Mouse (Mus musculus): Measurements from ENCODE around the gene Gm49711.

Gene Gm49711

DNA sequence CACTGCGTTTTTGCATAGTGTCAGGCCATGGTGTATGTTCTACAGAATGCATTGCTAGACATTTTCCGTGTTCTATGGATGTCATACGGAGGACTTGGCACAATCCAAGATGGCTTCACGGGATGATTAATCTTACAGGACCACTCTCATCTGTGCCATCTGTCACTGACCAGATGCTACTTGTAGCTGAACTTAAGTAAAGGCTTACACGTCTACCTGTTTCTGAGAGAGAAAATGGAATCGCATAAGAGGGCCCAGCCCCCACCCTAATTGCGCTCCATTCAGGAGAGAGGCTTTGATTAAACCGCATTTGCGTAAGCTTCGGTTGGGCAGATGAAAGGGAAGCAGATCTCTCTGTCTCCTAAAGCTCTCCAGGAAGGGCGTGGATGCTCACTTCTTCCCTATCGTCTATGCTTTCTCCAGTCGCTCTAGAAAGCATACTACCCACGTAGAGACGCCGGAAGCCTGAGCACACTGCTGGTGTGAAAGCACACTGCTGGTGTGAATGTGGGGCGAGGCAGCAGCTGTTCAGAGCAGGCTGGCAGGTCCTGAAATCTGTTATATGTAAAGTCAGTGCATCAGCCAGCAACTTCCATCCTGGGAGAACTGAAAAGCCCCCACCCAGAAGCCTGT, 62.9 kb downstream of the Gm49711 start:
- WGBS, result 44% methylated on average over 17 of the region's 17 CpGs

DNA sequence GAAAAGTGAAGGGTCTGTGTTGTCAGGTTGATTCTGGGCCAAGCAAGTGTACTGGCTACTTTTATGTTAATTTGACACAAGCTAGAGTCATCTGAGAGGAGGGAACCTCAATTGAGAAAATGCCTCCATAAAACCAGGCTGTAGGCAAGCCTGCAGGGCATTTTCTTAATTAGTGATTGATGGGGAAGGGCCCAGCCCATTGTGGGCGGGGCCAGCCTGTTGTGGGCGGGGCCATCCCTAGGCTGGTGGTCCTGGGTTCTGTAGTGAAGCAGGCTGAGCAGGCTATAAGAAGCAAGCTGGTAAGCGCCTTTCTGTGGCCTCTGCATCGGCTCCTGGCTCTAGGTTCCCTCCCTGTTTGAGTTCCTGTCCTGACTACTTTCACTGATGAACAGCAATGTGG, 69.1 kb downstream of the Gm49711 start:
- WGBS, result 68% methylated on average over 4 of the region's 4 CpGs

DNA sequence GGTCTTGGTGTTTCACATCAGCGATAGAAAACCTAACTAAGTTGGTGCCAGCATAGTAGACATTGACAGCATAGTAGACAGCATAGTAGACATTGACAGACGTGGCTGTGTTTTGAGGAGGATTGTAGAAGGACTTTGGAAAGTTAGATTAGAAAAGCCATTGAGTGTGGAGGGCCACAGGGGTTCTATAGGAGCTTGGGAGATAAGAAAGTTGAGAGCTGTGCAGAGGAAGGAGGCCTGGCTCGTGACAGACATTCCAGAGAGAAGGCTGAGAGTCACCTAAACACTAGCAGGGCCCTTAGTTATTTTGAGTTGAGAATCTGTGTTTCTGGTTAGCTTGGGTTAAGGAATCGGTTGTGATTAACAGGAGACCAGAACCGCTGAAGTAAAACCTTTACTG, 69.5 kb downstream of the Gm49711 start:
- WGBS, result 93% methylated on average over 5 of the region's 5 CpGs

DNA sequence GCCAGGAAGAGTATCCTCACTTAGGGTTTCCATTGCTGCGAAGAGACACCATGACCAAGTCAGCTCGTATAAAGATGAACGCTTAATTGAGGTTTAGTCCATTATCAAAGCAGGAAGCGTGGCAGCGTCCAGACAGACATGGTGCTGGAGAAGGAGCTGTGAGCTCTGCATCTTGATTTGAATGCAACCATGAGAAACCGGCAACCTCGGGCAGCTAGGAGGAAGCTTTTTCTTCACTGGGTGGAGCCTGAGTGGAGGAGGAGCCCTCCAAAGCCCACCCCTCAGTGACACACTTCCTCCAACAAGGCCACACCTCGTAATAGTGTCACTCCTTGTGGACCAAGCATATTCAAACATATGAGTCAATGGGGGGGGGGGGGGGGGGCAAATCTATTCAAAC, 71.7 kb downstream of the Gm49711 start:
- 92% methylated on average over 8 of the region's 8 CpGs for WGBS

DNA sequence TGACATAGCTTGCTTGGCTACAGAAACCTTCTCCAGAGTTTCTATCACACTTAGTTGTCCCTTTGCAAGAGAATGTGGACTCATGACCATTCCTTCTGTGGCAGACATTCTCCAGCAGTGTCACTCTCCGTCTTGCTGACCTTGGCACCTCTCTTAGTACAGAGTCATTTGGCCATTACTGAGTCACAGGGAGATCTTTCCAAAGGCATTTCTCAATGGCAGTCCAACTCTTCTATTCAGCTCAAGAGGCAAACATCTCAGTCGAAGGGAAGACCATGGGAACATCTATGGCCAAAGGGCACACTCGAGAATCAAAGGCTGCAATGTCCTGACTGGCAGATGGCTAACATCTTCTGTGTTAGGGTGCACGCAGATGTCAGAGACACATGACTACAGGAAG, 74.4 kb downstream of the Gm49711 start:
- 84% methylated on average over 4 of the region's 4 CpGs for WGBS

DNA sequence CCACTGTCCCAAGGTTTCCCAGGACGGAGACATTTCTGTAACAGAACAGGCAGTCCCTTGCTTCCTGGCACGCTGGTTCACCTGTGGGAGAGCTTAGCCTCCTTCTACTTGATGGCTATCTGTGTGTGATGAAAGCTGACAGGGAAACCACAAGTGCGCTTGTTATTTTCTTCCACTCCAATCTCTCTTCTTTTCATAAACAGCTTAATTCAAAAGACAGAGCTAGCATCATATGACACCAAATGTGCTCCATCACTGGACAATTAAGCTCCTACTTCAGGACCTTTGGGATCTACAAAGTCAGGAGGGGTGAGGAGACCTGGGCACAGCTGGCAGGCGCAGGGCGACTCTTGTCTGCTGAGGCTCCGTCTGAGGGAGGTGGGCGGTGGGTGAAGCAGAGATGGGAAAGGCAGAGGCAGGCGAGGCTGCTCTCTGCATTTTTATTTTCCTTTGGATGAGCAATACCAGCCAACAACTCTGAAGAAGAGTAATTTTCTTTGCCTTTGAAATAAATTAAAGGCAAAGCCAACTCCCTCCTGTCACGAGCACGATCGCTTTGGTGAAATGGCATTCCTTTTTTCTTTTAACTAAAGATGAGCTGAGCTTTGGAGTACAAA, 76.1 kb downstream of the Gm49711 start:
- 51% methylated on average over 11 of the region's 11 CpGs for WGBS

DNA sequence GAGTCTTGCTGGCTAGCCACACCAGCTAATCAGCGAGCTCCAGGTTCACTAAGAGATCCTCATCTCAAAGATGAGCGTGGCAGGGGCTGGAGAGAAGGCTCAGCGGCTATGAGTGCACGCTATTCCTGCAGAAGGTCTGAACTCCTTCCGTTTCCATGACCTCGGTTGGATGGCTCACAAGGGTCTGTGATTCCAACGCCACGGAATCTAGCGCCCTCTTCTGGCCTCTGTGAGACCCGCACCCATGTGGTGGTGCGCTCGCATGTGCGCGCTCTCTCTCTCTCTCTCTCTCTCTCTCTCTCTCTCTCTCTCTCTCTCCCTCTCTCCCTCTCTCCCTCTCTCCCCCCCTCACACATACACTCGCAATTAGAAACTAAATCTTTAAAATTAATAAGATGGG, 78.2 kb downstream of the Gm49711 start:
- 94% methylated on average over 15 of the region's 15 CpGs for WGBS

DNA sequence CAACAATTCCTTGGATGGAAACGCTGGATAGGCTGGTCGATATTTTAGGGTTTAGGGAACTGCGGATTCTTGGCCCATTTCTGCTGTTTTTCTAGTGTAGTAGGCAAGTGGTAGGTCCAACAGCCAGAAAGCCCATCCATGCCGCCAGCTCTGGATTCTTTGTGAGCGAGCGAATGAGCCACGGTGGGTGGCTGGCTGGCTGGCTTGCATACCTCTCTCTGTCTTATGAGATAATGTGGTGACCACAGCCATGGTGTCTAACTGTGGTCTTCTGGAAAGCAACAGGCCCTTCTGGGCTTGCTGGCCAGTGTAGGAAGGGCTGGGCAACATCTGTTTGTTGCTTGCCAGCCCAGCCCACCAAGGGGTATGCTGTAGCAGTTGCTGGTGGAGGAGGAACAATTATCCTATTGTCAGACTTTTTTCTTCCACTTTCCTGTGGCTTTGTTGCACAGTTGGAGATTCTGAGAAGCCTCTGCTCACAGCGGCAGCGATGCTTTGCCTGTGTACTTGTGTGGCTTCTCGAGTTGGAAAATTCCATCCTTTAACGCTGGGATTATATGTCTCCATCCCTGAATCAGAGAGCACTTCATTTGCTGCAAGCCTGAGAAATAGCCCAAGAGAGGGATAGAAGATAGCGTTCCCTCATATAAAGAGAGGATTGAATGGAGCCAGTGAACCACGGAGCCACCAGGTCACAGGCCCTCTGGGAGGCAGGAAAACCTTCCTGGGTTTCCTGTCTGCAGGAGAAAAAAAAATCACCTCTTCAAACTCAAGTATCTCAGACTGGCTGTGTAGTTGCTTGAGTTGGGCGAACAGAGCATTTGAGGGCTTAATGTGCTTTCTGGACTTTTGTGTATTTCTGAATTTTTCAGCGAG, 81.5 kb downstream of the Gm49711 start:
- WGBS, result 30% methylated on average over 15 of the region's 15 CpGs

DNA sequence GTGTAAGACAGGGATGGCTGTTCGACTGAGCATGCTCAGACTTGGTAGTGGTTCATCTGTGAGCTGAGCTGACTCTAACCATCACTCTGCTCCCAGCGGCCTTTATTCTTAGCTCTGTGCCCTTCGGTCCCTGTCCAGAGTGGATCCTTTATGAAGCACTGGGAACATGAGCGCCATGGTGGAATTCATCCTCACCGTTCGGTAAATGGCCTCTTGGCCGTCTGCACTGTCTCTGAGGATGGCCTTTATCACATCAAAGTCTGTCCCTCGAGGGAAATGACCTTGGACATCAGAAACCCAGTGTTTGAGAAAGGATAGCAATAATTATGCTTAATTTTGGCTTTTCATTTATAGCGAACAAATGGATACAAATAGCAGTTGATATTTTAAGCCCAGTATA, 82.2 kb downstream of the Gm49711 start:
- WGBS, result 86% methylated on average over 9 of the region's 9 CpGs

DNA sequence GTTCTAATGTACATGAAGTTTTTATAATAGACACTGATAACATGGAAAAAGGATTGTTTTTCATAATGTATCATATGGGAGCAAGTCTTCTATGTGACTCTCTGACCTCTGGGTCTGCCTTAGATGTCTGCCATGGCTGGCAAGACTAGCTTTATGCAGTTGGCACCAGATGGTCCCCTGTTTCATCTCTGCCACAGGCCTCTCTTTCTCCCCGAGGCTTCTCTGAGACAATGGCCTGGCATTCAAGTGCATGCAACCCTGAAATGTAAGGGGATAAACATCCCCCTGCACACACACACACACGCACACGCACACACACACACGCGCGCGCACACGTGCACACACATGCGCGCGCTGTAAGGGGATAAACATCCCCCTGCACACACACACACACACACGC, 82.9 kb downstream of the Gm49711 start:
- 91% methylated on average over 12 of the region's 12 CpGs for WGBS

DNA sequence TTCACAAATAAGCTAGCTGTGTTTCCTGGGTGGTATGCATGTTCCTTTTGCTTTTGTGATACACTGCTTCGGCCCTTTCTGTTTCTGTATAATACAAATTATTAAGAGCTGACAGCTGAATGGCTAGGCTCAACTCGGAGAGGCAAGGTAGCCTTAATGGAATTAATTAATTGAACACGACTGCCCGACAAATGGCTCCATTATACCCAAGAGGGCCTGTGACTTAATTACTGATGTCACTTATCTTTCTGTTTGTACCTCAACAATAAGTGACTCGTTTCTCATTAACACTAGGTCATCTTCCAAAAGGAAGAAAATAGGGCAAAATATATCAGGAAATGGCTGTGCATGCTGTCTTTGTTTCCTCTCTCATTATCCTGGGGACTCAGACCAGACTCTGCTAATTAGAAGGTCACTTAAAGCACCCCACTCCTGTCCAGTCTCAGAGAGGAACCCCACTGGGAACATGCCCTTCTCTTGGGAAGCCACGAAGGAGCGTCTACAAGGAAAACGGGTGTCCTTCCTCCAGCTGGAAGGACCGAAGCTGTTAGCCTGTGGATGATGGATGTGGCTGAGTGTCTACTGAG, 84.4 kb downstream of the Gm49711 start:
- 81% methylated on average over 9 of the region's 9 CpGs for WGBS

DNA sequence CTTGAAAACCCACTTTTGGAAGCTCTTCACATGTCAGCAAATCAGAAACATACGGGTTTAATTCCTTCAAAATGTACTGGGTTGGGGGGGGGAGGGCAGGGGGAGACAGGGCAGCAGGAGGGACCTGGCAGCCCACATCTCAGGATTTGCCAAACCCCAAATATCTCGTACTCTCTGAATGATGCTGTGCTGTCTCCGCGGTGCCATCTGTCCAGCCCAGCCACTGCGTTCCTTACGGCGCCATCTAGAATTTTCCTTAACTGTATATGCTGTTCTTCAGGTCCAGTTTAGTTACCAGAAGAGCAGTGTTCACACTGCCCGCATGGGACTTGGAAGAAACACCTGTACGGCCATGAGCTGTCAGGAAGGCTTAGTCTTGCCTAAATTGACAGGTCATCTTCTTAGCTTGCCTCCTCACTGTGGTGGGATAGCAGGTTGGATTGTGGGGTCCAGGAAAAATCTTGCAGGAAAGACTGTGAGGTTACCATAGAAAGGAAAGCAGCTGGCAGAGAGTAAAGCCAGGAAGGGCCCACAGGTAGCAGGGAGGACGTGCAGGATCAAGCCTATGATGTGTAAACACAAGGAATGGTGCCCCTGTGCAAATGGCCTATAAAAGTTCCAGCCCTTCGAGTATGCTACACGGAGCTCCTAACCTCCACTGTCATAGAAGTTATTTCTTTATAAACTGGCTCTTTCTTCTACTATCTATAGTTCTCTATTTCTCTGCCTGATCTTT, 89.7 kb downstream of the Gm49711 start:
- WGBS, result 71% methylated on average over 12 of the region's 12 CpGs

DNA sequence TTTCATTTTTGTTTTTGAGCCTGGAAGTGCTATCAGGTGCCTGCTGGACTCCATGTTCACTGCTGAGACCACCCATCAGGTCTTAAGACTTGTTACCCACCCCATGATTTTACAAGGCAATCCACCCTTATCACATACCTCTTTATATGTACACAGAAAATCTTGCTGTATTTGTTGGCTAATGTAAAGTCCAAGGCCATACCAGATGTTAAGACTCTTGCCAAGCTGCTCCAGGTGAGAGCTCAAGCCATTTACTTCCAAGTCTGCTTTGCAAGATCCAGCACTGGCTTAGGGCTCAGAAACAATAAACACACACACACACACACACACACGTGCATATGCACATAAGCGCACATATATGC, 90.2 kb downstream of the Gm49711 start:
- 94% methylated on average over 2 of the region's 2 CpGs for WGBS

DNA sequence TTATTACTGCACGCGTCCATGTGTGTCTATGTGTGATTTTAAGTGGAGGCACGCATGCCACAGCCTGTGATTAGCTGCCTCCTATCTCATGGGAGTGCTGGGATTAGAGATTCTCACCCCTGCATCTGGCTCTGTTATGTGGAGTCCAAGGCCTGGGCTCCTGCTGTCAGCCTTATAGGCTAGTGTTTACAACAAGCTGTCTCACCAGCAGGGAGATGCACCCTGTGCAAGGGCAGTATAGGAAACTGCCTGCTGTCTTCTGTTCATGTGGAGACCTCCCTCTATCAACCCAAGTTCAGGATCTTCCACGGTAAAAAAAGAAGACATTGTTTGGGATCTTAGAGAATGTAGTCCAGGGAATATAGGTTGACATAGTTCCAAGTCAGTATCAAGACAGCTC, 92.9 kb downstream of the Gm49711 start:
- 82% methylated on average over 4 of the region's 4 CpGs for WGBS

DNA sequence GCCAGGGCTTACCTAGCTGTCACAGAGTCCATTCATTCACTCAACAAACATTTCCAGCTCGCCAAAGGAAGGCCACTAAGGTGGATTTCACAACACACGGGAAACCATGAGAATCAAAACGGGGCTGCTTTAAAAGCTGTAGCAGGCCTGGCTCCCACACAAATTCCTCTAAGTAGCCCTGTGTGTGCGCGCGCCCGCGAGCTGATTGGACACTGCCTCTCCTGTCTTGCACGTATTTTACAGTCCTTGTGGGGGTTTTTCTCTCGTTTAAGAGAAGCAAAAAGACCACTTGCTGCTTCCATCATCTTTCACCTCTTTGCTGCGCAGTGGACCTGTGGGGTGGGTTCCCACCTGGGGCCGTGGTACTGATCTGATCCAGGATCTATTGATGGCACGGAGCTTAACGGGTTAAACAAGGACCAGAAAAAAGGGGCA, 99.9 kb downstream of the Gm49711 start:
- 7% methylated on average over 14 of the region's 14 CpGs for WGBS

DNA sequence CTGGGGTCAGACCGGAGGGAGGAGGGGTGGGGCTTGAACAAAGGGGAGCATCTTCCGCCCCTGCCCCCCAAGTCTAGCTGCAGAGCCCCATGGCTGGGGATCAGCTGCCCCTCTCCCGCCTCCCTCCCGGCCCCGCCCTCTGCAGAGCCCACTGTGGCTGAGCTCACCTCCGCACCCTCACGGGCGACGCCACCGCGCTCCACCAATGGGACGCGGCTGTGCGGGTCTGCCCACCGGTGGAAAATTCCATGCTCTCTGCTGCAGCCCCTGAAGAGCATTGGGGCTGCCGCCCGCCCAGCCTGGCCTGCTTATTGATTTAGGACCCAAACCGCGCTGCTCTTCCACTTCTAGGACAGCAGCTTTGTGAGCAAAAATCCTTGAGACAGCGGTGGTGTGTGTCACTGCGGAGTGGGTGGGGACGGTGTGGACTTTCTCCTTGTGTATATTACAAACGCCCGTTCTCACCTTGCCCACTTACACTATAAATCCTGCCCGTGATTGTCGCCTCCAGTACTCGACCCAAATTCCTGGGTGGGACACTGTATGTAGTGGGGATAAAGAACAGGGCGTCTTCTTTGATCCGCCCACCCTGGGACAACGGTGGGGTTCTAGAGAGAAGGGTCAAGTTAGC, 100.5 kb downstream of the Gm49711 start:
- WGBS, result 2% methylated on average over 28 of the region's 30 CpGs

DNA sequence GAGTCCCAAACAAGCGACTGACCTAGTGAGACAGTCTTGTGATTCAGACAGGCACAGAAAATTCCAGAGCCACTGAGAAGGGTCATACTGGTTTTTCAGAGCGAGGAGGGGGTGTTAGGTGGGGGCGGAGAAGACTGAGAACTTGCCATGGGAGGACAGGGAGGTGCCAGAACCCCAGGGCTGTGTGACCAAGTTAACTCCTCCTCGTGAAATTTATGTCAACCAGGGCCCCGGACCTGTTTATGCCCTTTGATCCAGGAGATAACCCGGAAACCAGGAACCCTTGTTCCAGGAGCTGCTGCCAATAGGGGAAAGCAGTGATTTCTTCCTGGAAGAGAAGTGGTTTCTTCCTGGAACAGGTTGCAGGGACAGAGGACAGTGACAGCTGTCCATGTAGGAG, 101.0 kb downstream of the Gm49711 start:
- 42% methylated on average over 6 of the region's 6 CpGs for WGBS

DNA sequence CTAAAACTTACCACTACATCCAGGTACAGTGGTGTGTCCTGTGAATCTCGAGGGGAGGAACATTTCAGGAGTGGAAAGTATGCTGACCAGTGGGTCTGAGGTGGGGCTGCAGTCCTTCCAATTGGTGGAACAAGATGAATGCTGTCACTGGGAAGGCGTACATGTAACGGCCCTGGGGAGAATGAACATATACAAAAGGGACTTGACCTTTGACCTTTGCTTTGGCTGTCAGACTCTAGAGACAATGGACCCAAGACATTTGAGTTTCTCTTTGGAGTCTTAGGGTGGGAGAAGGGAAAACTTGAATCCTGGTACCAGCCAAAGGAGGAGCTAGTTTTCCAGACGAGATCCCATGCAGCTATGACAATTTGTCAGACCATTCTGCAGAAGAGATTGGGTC, 104.2 kb downstream of the Gm49711 start:
- 94% methylated on average over 4 of the region's 4 CpGs for WGBS

DNA sequence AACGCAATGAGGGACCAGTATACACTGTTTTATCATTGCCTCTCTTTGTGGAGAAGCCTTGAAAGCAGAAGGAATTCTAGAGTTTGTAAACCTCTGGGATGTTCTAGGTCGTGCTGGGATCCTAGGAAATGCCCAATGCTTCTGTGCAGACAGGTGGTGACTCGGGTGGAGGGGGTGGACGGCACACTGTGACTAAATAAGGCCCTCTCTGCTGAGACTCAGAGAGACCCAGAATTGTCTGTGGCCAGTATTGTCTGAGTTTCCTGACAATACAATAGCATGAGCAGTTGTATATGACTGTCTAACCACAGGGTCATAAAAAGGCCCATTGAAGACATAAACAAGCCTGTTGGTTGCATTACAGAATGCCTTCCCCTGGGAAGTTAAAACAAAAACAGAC, 105.4 kb downstream of the Gm49711 start:
- WGBS, result 56% methylated on average over 4 of the region's 4 CpGs

DNA sequence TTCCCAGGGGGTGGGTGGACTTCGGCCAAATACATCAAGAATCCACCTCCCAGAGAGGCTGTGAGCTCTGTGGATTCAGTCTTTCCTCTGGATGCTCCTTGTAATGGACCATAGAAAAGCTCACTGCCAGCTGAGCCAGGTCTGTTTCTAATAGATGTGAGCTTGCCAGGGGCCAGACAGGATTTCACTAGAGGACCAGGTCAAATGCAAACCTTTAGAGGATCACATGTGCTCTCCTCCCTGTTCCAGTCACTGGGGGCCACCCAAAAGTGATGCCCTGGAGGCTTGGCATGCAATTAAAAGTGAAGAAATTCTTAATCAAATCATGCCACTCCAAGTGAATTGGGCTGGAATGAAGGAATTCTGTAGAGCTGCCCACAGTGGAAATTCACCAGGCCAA, 117.9 kb downstream of the Gm49711 start:
- 78% methylated on average over 1 of the region's 1 CpGs for WGBS

DNA sequence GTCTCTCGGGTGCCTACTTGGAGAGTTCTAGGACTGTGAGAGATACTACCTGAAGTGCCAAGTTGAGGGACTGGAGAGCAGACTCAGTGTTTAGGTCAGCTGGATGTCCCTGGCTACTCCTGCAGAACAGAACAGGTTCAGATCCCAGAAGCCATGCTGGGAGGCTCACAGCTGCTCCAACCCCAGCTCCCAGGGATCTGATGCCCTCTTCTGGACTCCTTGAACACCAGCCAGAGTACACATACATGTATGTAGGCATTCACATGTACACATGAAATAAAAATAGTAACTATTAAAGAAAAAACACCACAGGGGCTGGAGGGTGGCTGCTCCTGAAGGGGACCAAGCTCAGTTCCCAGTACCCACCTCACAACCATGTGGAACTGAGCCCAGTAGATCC, 119.6 kb downstream of the Gm49711 start:
- WGBS, result 94% methylated on average over 1 of the region's 1 CpGs

Data from cerebral cortex, adult 2 months (tissue).